ENCODE assay signal across 8 mouse cellular contexts in genomic region chr5:112576361-112576992, GRCm38 (mm10). TPM values are rescaled to one million over a fixed set of nuclear protein-coding genes. Genes with fewer than 3 reads are reported as not detected.
DNase-seq lines count a peak whose midpoint lies in the region; ATAC-seq and TF ChIP-seq lines count a peak whose summit lies in the region.
"Had no signal": no experiment of that assay in that cellular context is flagged by ENCODE, and none has a peak within 500 bp of the region (broad histone marks: within the 10 kb centered on the region; RNA-seq: fewer than 3 reads in every experiment).

No protein-coding gene starts in this region.

- peak overlapping the region; percentile 91 for H3K9ac ChIP-seq in hindbrain, embryonic 15.5 days
- peak overlapping the region; percentile 85 for H3K9ac ChIP-seq in midbrain, embryonic 16.5 days (ENCODE audit: low read depth, low read length)

- H3K27ac ChIP-seq in cortical plate, adult 2 months (ENCODE audit: insufficient read depth, low read length), result peak overlapping the region; percentile 92
- peak overlapping the region; percentile 89 for H3K27ac ChIP-seq in hindbrain, embryonic 15.5 days (replicated peaks)
- peak overlapping the region; percentile 89 for H3K27ac ChIP-seq in midbrain, embryonic 16.5 days (ENCODE audit: low read length)

- peak; percentile 56 for DNase-seq in left cerebral cortex, adult 18-20 months (ENCODE audit: low spot score in 2 of 2)
- no peak for DNase-seq in left cerebral cortex, adult 11 months (ENCODE audit: low spot score)
- no peak for DNase-seq in urinary bladder, adult 2 months (ENCODE audit: low spot score)
- no peak for DNase-seq in spleen, adult 12 weeks (ENCODE audit: low spot score)

- no peaks in the 10 kb centered on the region for H3K9me3 ChIP-seq in hindbrain, embryonic 15.5 days
- H3K9me3 ChIP-seq in midbrain, embryonic 16.5 days (replicated peaks; ENCODE audit: control insufficient read depth, low read length, poor library complexity, severe bottlenecking), result no peaks in the 10 kb centered on the region

- no peaks in the 10 kb centered on the region; the same call in 1 of the 2 replicates for H3K27me3 ChIP-seq in hindbrain, embryonic 15.5 days
- no peaks in the 10 kb centered on the region for H3K27me3 ChIP-seq in midbrain, embryonic 16.5 days (ENCODE audit: control insufficient read depth, insufficient read depth, low read depth, low read length)

- peak overlapping the region; percentile 79 for H3K4me2 ChIP-seq in hindbrain, embryonic 15.5 days
- H3K4me2 ChIP-seq in midbrain, embryonic 16.5 days (ENCODE audit: low read length), result peak overlapping the region; percentile 79

- peak; percentile 40; the same call in 1 of the 2 replicates for ATAC-seq in hindbrain, embryonic 15.5 days (ENCODE audit: low FRiP score, low read depth)
- peak; percentile 37; the same call in 1 of the 2 replicates for ATAC-seq in midbrain, embryonic 16.5 days

- under 1% methylated on average over 48 of the region's 48 CpGs for WGBS in hindbrain, embryonic 15.5 days
- under 1% methylated on average over 48 of the region's 48 CpGs for WGBS in midbrain, embryonic 16.5 days

- H3K36me3 ChIP-seq in hindbrain, embryonic 15.5 days, result no peaks in the 10 kb centered on the region
- H3K36me3 ChIP-seq in midbrain, embryonic 16.5 days (ENCODE audit: control insufficient read depth, insufficient read depth, low read length), result no peaks in the 10 kb centered on the region

- peak overlapping the region; percentile 96 for H3K4me3 ChIP-seq in cortical plate, adult 2 months (ENCODE audit: insufficient read depth, low read length)
- H3K4me3 ChIP-seq in hindbrain, embryonic 15.5 days, result peak overlapping the region; percentile 79
- peak overlapping the region; percentile 61 for H3K4me3 ChIP-seq in midbrain, embryonic 16.5 days (ENCODE audit: low read depth, low read length)

- peak; percentile 47; the same call in 1 of the 2 replicates for TF ChIP-seq POLR2A in cortical plate, adult 2 months (IDR thresholded peaks at IDR 0.05; ENCODE audit: extremely low read depth, insufficient read depth, low read length)

- TF ChIP-seq CTCF in cortical plate, adult 2 months (IDR thresholded peaks at IDR 0.05; ENCODE audit: extremely low read depth, insufficient read depth, low read length), result no peak

- H3K4me1 ChIP-seq in cortical plate, adult 2 months (ENCODE audit: control insufficient read depth, insufficient read depth, low read length), result no peaks in the 10 kb centered on the region; the same call in 1 of the 2 replicates
- peaks cover 59% of the 10 kb centered on the region for H3K4me1 ChIP-seq in hindbrain, embryonic 15.5 days (replicated peaks)
- H3K4me1 ChIP-seq in midbrain, embryonic 16.5 days (ENCODE audit: control insufficient read depth, insufficient read depth, low read length), result peaks cover 29% of the 10 kb centered on the region

RNA-seq across cellular contexts. Expression of gene Sez6l, which starts 0.5 kb away (rescaled TPM):
- total RNA-seq in left cerebral cortex, adult 18-20 months (2021), result 100 to 1,000 TPM; 141 to 148 TPM
- polyA plus RNA-seq in cortical plate, adult 2 months (2012; rRNA removed), result 105 and 112 TPM in 2 replicates
- 41.3 and 46.3 TPM in 2 replicates for polyA plus RNA-seq in hindbrain, embryonic 15.5 days (2015; fragmentation: Nextera tagmentation; extraction: Ambion mirVana)
- 72.9 and 75.7 TPM in 2 replicates for polyA plus RNA-seq in midbrain, embryonic 16.5 days (2015; fragmentation: Nextera tagmentation; extraction: Ambion mirVana)
- polyA plus RNA-seq in urinary bladder, adult 2 months (2012; rRNA removed), result 0.23 and 0.35 TPM in 2 replicates
- polyA plus RNA-seq: liver, adult 2 months had no signal

Comparison
In these comparisons a context has a peak if more than half of its experiments do, and no peak if none do; other contexts are left out.
1. DNase-seq: peak in left cerebral cortex, adult 18-20 months (2 of 2); none in left cerebral cortex, adult 11 months (single experiment), urinary bladder, adult 2 months (single experiment) and spleen, adult 12 weeks (single experiment).
2. RNA of gene Sez6l, which starts 0.5 kb away (polyA plus RNA-seq): 105 to 112 TPM in cortical plate, adult 2 months, 72.9 to 75.7 TPM in midbrain, embryonic 16.5 days and 41.3 to 46.3 TPM in hindbrain, embryonic 15.5 days; 0.23 to 0.35 TPM in urinary bladder, adult 2 months; every median in the first group is over 10 times any median in the second.
3. Peak in every context shown above with its lines, with median percentiles within 50 percentile points of each other: H3K27ac ChIP-seq and H3K4me3 ChIP-seq.